In the genomic region with DNA sequence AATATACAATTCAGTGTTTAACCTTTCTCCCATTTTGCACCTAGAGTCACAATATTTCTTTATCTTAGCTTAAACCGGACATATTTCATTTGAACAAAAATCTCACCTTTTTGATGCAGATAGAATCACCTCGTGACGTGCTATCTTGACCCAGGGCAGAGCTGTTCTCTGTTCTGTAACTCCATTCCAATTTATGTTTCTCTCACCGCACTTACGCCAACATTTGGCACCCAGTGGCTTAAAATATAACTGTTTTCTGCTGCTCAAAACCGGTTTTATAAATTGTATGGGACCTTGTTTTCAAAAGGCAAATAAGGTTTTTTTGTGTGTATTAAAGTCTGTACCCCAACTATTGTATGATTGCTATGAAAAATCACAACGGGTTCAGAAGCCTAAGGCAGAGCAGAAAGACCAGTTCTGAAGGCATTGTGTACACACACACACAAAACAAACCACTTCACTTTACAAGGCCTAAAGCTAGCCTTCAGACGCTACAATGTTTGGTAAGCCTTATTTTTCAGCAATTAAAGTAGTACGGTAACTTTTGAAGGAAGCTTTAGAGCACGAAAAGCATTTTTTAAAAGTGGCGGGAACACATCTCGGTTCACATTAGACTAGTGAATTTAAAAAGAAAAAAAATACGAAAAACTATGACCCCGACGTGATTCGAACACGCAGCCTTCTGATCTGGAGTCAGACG, we compare ENCODE assay signal across 8 mouse cellular contexts. TPM values are rescaled to one million over a fixed set of nuclear protein-coding genes. Genes with fewer than 3 reads are reported as not detected.
A peak's percentile ranks its signal among the peaks of the same experiment; 100 is the strongest.
DNase-seq lines count a peak whose midpoint lies in the region; ATAC-seq and TF ChIP-seq lines count a peak whose summit lies in the region.

A gene (minus strand): TSS at position 555 of the 700 bp plus-strand sequence.

- no peak for TF ChIP-seq POLR2A in liver, adult 2 months (IDR thresholded peaks at IDR 0.05; ENCODE audit: extremely low read depth, insufficient read depth, low read length)

- peaks cover 15% of the 10 kb centered on the region for H3K4me1 ChIP-seq in liver, adult 2 months (ENCODE audit: control insufficient read depth, insufficient read depth, low read length)
- H3K4me1 ChIP-seq in intestine, embryonic 16.5 days (ENCODE audit: control insufficient read depth, insufficient read depth, low read length) = peaks cover 12% of the 10 kb centered on the region
- H3K4me1 ChIP-seq in midbrain, embryonic 10.5 days = peaks cover 28% of the 10 kb centered on the region

- peak within 1 kb of the TSS; percentile 90 for H3K27ac ChIP-seq in liver, adult 2 months (replicated peaks; ENCODE audit: insufficient read depth, low read depth, low read length)
- H3K27ac ChIP-seq in intestine, embryonic 16.5 days (ENCODE audit: low read length) = peak within 1 kb of the TSS; percentile 99
- H3K27ac ChIP-seq in midbrain, embryonic 10.5 days (replicated peaks) = peak within 1 kb of the TSS; percentile 97

- TF ChIP-seq CTCF in liver, adult 2 months (IDR thresholded peaks at IDR 0.05; ENCODE audit: low read depth, low read length) = no peak

- peak within 1 kb of the TSS; percentile 71 for H3K4me3 ChIP-seq in liver, adult 2 months (ENCODE audit: insufficient read depth, low read depth, low read length)
- peak within 1 kb of the TSS; percentile 57 for H3K4me3 ChIP-seq in intestine, embryonic 16.5 days (ENCODE audit: low read length)
- H3K4me3 ChIP-seq in midbrain, embryonic 10.5 days = peak within 1 kb of the TSS; percentile 65

- peak; percentile 3; the same call in 1 of the 2 replicates for ATAC-seq in intestine, embryonic 16.5 days

- peak within 1 kb of the TSS; percentile 65 for H3K4me2 ChIP-seq in intestine, embryonic 16.5 days (ENCODE audit: low read depth, low read length)

- H3K27me3 ChIP-seq in liver, adult 2 months (ENCODE audit: control insufficient read depth, insufficient read depth, low read length) = no peaks in the 10 kb centered on the region
- H3K27me3 ChIP-seq in intestine, embryonic 16.5 days (replicated peaks; ENCODE audit: control insufficient read depth, insufficient read depth, low read length) = no peaks in the 10 kb centered on the region
- no peaks in the 10 kb centered on the region for H3K27me3 ChIP-seq in midbrain, embryonic 10.5 days (ENCODE audit: low read depth, poor library complexity, severe bottlenecking)

- H3K9me3 ChIP-seq in intestine, embryonic 16.5 days (ENCODE audit: control insufficient read depth, low read length) = no peaks in the 10 kb centered on the region
- H3K9me3 ChIP-seq in midbrain, embryonic 10.5 days (replicated peaks) = no peaks in the 10 kb centered on the region

- DNase-seq in liver, adult 2 months (ENCODE audit: extremely low read depth, low read depth, low spot score) = peak; percentile 74
- no peak for DNase-seq in liver
- no peak for DNase-seq in adrenal gland, postnatal 4 days (ENCODE audit: low spot score in 2 of 2)
- no peak for DNase-seq in gastrocnemius, postnatal 25 days
- no peak for DNase-seq in midbrain, embryonic 10.5 days (ENCODE audit: low spot score)
- DNase-seq in right cerebral cortex, postnatal 10 days (ENCODE audit: low spot score in 2 of 2) = no peak
- no peak for DNase-seq in ovary, postnatal 14 days (ENCODE audit: low spot score)

- WGBS in liver, adult 2 months = 3% methylated on average over 18 of the region's 18 CpGs
- WGBS in intestine, embryonic 16.5 days = 6% methylated on average over 18 of the region's 18 CpGs
- WGBS in midbrain, embryonic 10.5 days = 14% methylated on average over 18 of the region's 18 CpGs

- H3K9ac ChIP-seq in liver, adult 2 months (ENCODE audit: low read depth, low read length) = peak within 1 kb of the TSS; percentile 86
- peak within 1 kb of the TSS; percentile 78 for H3K9ac ChIP-seq in intestine, embryonic 16.5 days (ENCODE audit: low read depth, low read length)

- H3K79me2 ChIP-seq in liver, adult 2 months (ENCODE audit: control insufficient read depth, insufficient read depth, low read length) = no peaks in the 10 kb centered on the region

- H3K36me3 ChIP-seq in liver, adult 2 months (ENCODE audit: control insufficient read depth, insufficient read depth, low read length) = no peaks in the 10 kb centered on the region
- no peaks in the 10 kb centered on the region for H3K36me3 ChIP-seq in intestine, embryonic 16.5 days (ENCODE audit: control insufficient read depth, insufficient read depth, low read length)
- 0 out of 2 replicates have a peak, but pooled peaks cover 2% of the 10 kb centered on the region for H3K36me3 ChIP-seq in midbrain, embryonic 10.5 days

RNA-seq across cellular contexts. Expression of the gene that starts here (rescaled TPM):
- total RNA-seq in liver, adult 2 months (2014; rRNA removed) = 38.4 and 43.3 TPM in 2 replicates
- 10.7 and 12.1 TPM in 2 replicates for polyA plus RNA-seq in liver, adult 2 months (2012; rRNA removed)
- total RNA-seq in adrenal gland, postnatal 4 days (2021) = 100 to 1,000 TPM; 203 to 231 TPM
- 10 to 100 TPM; 43.5 to 46.7 TPM for total RNA-seq in gastrocnemius, postnatal 25 days (2021)
- 110 and 111 TPM in 2 replicates for polyA plus RNA-seq in intestine, embryonic 16.5 days (2015; fragmentation: Nextera tagmentation; extraction: Ambion mirVana)
- polyA plus RNA-seq in midbrain, embryonic 10.5 days (2016; fragmentation: Nextera tagmentation; extraction: Ambion mirVana) = 272 and 275 TPM in 2 replicates
